Mouse (Mus musculus): Measurements from ENCODE around the gene Cnga1. TPM values are rescaled to one million over a fixed set of nuclear protein-coding genes. Genes with fewer than 3 reads are reported as not detected.

Gene Cnga1
- polyA plus RNA-seq, 1 experiment from 2014 or later, result not detected

DNA sequence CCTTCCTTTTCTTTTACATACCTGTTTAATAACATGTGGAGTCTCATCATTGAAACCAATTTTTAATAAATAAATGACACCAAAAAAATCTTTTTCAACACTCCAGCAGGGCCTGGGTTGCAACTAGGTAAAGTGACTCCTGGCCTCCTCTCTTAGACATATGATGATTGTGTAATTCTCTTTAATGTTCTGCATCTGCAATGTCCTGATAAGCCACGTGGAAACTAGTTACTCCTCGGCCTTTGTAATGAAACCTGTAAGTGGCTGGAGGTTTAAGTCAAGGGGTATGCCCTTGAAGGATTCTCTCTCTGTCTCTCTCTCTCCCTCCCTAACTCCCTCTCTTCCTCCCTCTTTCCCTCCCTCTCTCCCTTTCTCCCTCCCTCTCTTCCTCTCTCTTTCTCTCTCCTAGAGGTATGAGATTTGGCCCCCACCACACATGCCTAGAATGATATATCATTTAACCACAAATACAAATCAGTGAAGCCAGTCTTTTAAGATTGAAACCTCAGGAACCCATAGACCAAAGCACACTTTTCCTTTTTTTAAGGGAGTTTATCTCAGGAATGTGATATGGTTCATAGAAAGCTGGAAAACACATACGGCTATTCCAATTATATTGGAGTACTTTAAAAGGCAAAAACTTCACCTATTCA is 83.0 kb downstream of the Cnga1 start:
- no peaks in the 10 kb centered on the region for H3K27me3 ChIP-seq (ENCODE audit: low read depth, poor library complexity, severe bottlenecking)
- no peak for DNase-seq (ENCODE audit: low spot score)
- 78% methylated on average over 3 of the region's 3 CpGs for WGBS
- H3K36me3 ChIP-seq, result peaks cover under 1% of the 10 kb centered on the region; the same call in 1 of the 2 replicates
- H3K4me3 ChIP-seq, result no peak overlapping the region
- no peak overlapping the region for H3K27ac ChIP-seq
- peaks cover 12% of the 10 kb centered on the region for H3K4me1 ChIP-seq
- H3K9me3 ChIP-seq (replicated peaks), result no peaks in the 10 kb centered on the region

- peaks cover 15% of the 10 kb centered on the region for H3K36me3 ChIP-seq
- H3K4me1 ChIP-seq, result peaks cover 12% of the 10 kb centered on the region
- no peaks in the 10 kb centered on the region for H3K9me3 ChIP-seq (replicated peaks)
- H3K27ac ChIP-seq, result peak within 1 kb of the TSS; percentile 91
- under 1% methylated on average over 42 of the region's 42 CpGs for WGBS
- H3K27me3 ChIP-seq (ENCODE audit: low read depth, poor library complexity, severe bottlenecking), result no peaks in the 10 kb centered on the region
- H3K4me3 ChIP-seq, result peak within 1 kb of the TSS; percentile 96
- peak; percentile 96 for DNase-seq (ENCODE audit: low spot score)
Measured at GRCm38 (mm10) chr5:72559544-72560049, 84.5 kb downstream of the Cnga1 start, which contains the start of gene Nfxl1. Nfxl1 (minus strand) TSS chr5:72559684.

GRCm38 (mm10) chr5:72558716-72559526 is 85.2 kb downstream of the Cnga1 start:
- WGBS, result under 1% methylated on average over 57 of the region's 57 CpGs
- Histone ChIP-seq H3K4me1 (peaks cover 12% of the 10 kb centered on the region), H3K36me3 (peaks cover 21% of the 10 kb centered on the region), H3K4me3 (peak overlapping the region; percentile 96), H3K9me3 (replicated peaks) (no peaks in the 10 kb centered on the region), H3K27me3 (ENCODE audit: low read depth, poor library complexity, severe bottlenecking) (no peaks in the 10 kb centered on the region), H3K27ac (peak overlapping the region; percentile 91)
- no peak for DNase-seq (ENCODE audit: low spot score)

DNA sequence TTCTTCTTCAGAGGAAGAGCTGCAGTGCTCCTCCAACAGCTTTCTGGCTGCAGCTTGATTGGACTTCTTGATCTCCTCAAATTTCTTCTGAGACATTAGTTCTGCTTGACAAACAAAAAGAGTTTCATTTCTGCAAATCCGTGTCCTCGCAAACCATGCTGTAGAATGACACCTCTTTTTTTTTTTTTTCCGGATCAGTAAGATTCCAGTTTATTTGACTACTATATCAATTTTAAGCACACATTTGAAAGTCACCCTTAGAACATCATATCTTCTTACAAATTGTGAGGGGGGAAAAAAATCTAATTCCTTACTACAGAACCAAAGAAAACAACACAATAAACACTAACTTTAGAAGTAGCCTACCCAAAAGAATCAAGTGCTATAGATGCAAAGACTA is 87.8 kb downstream of the Cnga1 start:
- H3K4me3 ChIP-seq, result no peak overlapping the region
- no peak for DNase-seq (ENCODE audit: low spot score)
- H3K9me3 ChIP-seq (replicated peaks), result no peaks in the 10 kb centered on the region
- no peaks in the 10 kb centered on the region for H3K27me3 ChIP-seq (ENCODE audit: low read depth, poor library complexity, severe bottlenecking)
- peaks cover 12% of the 10 kb centered on the region for H3K4me1 ChIP-seq
- H3K27ac ChIP-seq, result no peak overlapping the region
- 90% methylated on average over 3 of the region's 3 CpGs for WGBS
- peaks cover 42% of the 10 kb centered on the region for H3K36me3 ChIP-seq

Other genes with a start within 250 kb of the Cnga1 start
- gene Corin, start 139.8 kb downstream of the Cnga1 start, polyA plus RNA-seq (2016; fragmentation: Nextera tagmentation; extraction: Ambion mirVana), result 0.48 and 0.63 TPM in 2 replicates
- 21.2 and 21.7 TPM in 2 replicates for gene Nfxl1, start 84.6 kb downstream of the Cnga1 start, polyA plus RNA-seq (2016; fragmentation: Nextera tagmentation; extraction: Ambion mirVana)
- 0.26 and 0.56 TPM in 2 replicates for gene Zar1, start 63.0 kb downstream of the Cnga1 start, polyA plus RNA-seq (2016; fragmentation: Nextera tagmentation; extraction: Ambion mirVana)
- 0.44 and 0.97 TPM in 2 replicates for gene Gm5868, start 56.7 kb downstream of the Cnga1 start, polyA plus RNA-seq (2016; fragmentation: Nextera tagmentation; extraction: Ambion mirVana)
- 0.76 TPM in 1 of 2 replicates, not detected in the other for gene Nipal1, start 3.5 kb upstream of the Cnga1 start, polyA plus RNA-seq (2016; fragmentation: Nextera tagmentation; extraction: Ambion mirVana)
- gene Txk, start 108.5 kb upstream of the Cnga1 start, polyA plus RNA-seq (2016; fragmentation: Nextera tagmentation; extraction: Ambion mirVana), result not detected in 2 replicates
- 2.8 and 3.1 TPM in 2 replicates for gene Tec, start 224.2 kb upstream of the Cnga1 start, polyA plus RNA-seq (2016; fragmentation: Nextera tagmentation; extraction: Ambion mirVana)